Mouse (Mus musculus) left cerebral cortex, adult 8-10 months (tissue): ENCODE measurements at regions not wholly inside any gene's neighbourhood (a gene's known extent, or its start where the extent isn't known, plus 50 kb on each side); places are given as distances from the start of the nearest gene placed in this dataset.

ENCODE experiments used
- DNase-seq, 2 experiments: peaks; one replicate each; pipeline ENCODE4 v3.0.0; 2022; ENCODE audit warnings: low spot score in 2 of 2

DNA sequence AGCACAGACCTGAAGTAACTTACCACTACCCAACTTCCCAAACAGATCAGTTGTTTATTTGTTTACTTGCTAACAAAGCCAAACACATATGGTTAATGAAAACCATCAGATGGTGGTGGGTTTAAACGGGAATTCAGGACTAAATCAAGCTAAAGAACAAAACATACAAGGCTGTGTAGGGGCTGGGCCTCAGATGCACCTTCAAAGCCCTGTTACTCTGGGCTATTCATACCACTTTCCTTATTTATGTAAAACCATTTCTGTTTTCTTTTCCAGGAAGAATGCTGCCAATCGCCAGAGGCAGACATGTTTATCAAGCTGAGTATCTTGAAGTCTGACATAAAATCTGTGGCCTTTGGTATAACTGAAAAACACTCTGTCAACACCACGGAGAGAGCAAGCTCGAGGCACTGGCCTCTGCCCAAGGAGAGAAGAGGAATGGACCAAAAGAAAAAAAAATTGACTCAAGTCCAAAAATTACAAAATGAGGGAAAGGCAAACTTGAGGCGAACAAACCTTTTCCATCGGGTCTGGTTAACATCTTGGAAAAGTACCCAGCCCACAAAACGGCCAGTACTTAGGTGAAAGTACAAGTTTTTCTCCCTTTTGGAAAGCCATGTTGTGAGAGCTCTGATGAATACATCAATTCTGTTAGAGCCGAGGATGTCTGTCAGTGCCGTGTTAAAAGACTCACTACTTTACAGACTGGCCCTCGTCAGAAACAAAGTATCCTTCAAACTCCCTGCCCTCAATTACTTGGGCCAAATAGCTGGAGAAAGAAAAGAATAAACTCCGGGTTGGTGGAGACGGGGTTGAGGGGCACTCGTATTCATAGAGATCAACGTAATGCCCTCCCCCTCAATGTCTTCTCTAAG lies 270.0 kb upstream of the Nfe2l3 start:
- DNase-seq = no peak

DNA sequence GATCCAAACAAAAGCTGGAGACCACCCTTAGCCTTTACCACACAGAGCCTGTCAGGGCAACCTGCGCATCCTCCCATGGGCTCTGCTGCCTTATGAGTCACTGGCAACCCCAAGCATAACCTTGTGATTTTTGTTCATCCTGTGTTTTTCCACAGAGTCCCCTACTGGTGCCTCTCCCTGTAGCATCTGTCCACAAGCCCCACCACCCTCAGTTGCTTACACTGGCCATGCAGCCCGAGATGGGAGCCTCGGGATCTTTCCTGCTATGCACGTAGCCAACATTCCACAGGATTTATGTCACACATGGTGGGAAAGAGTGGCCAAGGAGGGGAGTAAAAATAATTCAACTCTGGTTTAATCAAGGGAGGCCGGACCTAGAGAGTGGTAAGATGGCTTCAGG lies 269.2 kb upstream of the Nfe2l3 start:
- no peak for DNase-seq

DNA sequence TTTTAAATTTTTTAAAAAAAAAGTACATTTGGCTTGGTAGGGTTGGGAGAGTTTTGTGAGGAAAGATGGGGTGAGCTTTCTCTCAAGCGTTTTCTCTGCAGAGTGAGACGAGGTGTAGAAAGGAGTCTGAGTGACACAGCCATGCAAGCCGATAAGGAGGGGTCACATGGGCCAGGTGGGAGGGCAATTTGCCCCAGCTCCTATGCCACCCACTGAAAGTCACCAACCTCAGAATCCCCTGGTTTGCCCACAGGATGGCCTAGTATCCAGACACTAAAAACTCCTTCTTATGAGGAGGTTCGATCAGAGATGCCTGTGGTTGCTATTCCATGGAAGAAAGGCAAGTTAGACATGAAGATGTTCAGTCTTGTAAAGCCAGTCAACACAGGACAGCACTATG lies 268.6 kb upstream of the Nfe2l3 start:
- DNase-seq = no peak

DNA sequence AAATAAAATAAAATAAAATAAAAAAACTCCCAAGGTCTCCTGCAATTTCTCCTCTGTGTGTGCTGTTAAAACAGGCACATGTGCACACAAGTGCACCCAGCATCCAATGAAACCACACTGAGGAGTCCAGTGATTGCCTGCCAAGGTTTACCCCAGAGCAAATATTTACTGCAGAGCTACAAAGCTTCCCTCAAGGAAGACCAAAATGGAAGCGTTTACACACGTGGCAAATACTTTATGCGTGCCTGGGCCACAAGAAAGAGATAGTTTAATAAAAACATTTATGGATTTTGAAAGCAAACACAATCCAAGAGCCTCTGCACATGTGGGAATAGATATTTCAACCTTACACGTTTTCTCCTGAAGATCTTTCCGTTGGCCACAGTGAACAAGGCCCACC lies 265.4 kb upstream of the Nfe2l3 start:
- DNase-seq = no peak

DNA sequence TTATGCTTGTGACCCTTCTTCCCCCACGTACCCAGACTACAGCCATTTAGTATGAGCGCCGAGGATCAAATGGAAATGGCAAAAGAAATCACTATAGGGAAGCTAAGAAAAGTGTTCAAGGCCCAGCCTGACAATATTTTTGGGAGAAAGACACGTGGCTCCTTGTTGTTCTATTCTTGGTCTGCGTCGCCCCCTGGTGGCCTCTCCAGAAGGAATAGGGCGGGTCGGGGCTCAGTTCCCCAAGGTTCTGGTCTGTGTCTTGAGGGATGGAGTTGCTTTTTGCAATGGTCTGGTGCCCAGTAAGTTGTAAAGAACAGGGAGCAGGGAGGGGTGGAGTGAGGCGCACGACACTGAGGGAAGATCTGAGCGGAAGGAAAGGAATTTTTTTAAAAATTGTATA lies 264.4 kb upstream of the Nfe2l3 start:
- DNase-seq = no peak

DNA sequence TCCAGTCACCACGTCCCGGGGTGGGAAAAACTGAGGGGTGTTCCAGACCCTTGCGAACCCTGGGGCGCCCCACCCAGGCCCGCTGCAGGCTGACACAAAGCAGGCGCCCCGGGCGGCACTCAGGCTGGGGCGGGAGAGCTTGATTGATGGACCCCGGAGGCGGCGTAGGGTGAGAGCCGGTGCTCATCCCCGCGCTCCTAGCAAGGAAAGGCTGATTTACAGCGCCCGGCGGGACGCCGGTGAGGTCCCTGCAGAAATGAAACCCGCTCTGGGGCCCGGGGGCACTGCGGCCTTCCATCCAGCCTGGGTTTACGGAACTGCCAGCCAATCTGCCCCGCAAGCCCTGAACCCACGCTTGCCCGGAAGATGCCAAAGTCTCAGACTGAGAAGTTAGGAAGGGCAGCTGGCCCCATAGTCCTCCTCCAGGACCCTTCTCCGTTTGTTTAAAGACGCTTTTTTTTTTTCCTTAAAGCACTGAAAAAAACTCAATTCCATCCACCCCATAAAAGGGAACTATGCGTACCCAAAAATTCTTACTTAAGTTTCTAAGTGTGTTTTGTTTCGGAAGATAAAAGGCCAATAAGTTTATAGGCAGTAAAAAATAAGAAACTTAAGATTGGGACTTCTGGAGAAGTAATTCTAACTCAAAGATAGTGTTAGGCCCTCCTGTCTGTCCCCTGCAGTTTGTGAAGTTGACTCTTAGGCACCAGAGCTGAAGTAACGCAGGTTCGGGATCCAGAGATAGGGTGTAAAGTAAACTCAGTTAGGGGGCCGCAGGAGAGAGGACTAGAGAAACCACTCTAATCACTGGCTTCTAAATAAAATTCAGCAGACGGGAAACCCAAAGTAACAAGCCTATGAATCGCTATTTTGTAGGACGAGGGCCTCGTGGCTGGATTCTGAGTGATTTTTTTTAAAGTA lies 263.4 kb upstream of the Nfe2l3 start:
- no peak for DNase-seq

DNA sequence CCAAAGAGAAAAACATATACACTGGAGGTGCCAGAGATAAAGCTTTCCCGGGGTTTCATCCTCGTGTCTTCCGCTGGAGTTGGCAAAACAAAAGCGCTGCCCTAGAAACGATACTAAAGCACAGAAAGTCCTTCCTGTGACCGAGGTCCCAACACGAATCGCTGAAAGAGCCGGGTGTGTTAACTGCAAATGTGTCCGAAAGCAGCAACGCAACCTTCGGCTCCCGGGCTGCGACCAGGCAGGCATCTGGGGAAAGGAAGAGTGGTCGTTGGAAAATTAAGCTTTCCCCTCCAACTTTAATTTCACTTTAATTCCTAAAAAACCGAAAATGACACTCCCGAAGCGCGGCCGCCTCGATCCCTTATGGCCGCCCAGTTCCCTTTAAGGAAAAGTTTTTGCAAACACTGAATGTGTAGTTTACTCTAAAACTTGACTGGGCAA lies 262.5 kb upstream of the Nfe2l3 start:
- no peak for DNase-seq

DNA sequence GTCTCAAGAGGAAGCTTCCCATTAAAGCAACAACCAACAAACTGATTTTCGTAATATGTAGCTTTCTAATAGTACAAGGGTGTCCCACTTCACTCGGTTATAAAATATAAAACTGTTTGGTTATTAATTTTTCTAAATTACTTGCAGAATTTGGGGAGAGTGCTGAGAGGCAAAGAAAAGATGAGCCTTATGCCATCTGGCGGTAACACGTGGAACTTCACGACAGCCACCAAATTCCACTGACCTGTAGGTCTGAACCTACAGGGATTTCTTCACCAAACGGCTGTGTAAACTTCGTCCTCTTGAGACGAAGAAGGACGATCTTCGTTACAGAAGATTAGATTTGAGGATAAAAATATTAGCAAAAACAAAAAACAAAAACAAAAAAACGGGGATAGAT lies 262.1 kb upstream of the Nfe2l3 start:
- DNase-seq = no peak

DNA sequence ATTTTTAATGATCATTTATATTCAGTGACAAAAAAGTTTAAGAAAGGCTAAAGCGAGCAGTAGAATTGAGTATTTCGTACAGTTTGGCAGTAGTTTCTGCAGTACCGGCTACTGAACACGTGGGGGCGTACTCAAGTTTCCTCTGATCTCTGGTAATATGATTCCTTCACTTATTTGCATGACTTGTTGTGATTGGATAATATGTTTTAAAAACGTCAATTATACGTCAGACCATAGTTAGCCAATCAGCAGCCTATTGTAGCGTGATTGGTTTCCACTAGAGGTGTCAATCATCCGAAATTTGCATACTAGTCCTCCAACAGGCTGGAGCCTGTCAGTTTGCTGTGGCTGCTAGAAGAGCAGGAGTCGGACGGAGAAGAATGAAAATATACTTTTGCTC lies 261.6 kb upstream of the Nfe2l3 start:
- DNase-seq = no peak

DNA sequence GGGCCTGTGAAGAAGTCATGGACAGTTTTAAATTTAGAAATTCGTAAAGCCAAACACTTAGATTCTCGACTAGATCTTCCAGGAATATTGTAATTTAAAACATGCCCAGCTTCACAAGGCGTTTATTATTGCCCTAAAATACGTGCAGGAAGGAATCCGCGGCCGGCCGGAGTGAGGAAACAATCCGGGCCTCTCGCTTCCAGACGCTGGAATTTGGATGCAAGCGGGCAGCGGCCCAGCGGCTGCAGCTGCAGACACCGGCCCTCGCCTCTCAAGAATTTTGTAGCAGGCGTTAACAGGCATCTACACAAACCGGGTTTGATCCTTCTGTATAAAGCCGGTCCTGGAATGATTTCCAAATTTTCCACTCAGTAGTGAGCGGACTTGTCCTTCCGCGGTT lies 260.7 kb upstream of the Nfe2l3 start:
- DNase-seq = no peak

DNA sequence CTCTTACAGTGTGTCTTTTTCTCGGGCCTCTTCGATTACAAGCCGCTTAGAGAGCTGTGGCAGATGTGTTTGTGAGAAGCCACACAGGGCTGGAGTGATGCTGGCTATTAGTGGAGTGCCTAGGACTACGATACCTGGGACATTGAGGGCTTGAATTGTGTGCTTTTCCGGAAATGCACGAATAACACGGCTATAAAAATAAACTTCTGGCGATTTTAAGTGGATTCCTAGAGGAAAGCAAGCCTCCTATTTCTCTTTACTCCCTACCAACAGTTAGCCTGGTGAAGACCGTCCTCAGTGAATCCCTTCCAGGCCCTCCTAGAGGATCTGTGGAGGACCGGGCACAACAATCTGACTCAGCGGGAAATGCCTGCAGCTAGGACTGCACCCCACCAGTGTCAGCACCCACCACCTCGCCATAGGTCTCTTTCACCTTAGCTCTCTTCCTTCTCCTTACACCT lies 260.1 kb upstream of the Nfe2l3 start:
- DNase-seq = no peak

DNA sequence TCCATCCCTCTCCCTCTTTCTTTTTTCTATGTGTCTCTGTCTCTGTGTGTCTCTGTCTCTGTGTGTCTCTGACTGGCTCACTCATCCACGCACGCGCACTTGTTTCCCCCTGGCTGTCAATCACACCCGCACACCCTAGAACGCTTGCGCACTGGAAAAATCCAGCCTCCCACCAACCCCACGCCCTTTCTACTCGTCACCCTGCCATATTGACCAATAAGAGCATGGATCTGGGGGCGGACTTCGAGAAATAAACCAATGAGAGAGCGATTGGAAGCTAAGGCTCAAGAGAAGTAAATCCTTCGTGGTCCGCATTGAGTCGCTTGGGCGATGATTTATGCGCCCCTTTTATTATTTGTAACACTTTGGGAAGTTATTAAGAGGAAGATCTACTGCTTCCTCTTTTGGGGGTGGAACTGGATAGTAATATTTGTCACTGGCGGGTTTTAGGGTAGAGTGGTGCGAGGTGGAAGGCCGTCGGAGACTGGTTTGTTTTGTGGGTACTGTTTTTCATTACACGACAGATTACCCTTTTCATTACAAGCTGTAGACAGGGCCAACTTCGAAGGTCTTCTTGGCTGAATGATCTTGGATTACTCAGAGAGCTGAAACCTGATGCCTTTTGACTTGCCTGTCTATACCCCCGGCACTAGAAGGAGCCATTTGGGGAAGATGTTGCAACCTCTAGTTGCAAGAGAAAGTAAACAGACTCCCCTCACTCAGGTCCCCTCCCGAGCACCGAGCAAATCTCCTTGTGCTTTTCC lies 259.4 kb upstream of the Nfe2l3 start:
- DNase-seq = no peak

DNA sequence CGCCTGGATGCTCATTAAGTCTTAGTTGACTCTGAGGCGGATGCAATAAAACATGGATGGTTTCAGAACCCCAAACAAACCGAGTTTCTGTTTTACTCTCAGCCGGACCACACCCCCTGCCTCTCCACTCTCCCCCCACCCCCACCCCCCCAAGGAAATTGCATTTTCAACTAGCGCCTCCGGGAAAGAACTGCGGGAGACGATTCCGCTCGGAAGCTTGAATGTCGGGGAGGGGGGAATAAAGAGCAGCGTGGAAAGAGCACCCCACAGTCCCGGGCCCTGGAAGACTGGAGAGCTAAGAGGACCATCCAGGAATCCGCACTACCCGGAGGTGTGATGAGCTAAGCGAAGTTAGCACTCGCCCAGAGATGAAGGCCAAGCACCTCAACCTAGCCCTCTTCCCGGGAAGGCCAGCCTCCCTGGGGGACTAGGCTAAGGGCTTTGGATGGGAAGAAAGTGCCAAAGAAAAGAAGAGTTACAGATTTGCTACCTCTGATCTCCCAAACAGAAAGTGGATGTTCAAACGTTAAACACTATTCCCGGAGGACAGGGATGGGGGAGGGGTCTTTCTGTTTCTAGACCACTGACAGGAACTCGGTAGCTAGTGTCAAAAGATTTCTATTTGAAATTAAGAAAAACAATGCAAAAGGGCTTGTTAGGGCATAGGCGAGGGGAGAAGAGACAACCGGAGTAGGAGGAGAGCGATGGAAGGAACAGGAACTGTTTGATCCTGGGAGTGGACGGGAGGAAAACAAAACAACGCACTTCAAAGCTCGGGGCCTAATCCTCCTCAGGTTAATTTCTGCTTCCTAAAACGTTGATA lies 258.6 kb upstream of the Nfe2l3 start:
- no peak for DNase-seq

DNA sequence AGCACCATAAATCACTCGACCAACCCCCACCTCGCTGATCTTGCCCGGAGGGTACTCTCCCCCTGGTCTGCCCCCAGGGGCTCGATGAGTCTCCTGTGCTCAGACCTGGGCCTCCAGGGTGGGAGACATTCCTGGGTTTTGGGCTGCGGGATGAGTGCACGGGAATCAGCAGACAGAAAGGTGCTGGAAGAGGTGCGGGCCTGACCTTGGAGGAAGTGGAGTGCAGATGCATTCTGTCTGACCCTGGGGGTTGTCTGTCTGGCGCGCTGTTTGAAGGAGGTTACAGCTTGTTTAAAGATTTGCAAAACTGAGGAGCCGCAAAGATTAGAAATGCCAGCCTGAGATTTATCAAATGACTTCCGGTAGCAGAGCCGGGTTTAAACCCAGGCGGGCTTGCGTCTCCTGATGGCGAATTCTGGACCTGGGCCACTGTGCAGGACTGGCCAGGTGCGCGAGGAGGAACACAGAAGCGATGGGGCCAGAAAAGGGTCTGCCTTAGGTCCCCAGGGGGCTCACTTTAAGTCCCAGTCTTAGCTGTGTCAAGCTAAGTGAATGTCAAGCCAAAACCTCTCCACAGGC lies 257.9 kb upstream of the Nfe2l3 start:
- no peak for DNase-seq

DNA sequence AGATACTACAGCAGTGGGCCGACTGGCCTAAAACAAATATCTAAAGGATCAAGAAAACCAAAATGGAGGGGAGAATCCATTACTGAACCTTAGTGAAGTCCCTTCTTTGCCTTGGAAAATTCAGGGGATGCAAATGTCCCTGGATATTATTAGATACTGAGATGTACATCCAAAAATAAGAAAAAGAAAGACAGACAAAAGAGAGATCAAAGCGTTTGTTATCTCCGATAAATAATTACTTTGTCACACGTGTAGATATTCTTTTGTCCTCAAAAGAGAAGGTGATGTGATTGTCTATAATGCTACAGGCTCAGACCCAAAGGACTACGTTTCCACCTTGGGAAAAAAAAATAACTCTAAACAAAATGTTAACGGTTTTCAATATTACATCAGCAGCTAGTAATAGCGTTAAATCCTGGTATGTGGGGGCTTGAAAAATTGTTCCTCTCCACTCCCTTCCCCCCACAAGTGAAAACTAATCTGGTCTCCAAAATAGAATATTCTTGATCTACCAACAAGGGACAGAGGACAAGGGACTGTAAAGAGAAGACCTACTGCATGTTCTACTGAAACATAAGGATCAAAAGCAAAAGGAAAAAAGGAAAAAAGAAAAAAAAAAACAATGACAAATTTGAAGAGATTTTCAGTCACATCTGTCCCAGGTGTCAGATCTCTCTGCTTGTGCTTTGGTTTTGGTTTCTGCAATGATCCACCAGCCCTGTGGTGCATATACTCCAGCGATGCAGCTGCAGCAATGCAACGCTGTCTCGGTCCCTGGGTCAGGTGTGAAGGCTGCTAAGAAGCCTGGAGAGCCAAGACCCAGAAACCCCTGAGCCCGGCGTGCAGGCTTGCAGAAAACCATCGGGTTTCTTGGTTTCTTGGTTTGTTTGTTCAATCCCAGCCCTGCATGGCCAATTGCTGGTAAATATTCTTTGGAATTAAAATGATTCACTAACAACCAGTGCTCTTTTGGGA lies 256.6 kb upstream of the Nfe2l3 start:
- DNase-seq = no peak

DNA sequence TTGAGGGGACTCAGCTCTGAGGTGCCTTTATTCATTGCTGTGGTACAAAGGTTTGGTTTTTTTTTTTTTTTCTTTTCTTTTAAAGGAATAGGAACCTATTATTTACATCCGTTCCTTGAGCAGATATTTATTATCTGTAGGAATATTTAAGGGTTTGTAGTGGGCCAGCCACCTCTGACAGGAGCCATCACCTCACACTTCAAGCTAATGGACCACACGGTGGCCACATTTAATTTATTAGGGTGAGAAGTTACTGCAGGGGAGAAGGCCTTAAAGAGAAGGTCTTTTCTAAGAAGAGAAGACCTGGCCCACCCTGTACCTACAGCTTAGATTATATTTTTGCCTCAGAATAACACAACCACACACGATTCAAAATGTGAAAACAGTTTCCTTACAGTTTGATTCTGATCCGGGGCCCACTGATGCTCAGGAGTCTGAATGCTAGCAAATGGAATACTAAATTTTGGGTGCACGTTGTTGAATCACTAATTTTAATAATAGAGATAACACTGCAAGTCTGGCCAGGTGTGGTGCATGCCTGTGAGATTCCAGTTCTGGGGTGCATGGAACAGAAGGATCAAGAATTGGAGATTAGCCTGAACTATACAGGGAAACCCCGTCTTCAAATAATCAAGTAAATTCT lies 255.6 kb upstream of the Nfe2l3 start:
- no peak for DNase-seq

DNA sequence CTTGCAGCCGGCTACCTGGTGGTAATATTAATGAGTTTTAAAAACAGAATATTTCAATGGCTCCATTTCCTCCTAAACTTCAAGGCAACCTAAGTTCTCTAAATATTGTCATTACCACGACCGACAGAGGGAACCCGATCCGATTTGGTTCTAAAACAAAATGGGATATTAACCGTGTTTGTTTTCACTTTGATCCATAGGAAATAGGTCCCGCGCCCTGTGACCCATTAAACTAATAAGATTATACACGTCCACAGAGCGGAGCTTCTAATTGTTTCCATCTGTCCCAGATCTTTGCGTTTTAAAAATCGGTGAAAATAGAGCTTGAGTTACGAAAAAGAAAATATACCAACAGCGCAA lies 254.8 kb upstream of the Nfe2l3 start:
- DNase-seq = no peak

DNA sequence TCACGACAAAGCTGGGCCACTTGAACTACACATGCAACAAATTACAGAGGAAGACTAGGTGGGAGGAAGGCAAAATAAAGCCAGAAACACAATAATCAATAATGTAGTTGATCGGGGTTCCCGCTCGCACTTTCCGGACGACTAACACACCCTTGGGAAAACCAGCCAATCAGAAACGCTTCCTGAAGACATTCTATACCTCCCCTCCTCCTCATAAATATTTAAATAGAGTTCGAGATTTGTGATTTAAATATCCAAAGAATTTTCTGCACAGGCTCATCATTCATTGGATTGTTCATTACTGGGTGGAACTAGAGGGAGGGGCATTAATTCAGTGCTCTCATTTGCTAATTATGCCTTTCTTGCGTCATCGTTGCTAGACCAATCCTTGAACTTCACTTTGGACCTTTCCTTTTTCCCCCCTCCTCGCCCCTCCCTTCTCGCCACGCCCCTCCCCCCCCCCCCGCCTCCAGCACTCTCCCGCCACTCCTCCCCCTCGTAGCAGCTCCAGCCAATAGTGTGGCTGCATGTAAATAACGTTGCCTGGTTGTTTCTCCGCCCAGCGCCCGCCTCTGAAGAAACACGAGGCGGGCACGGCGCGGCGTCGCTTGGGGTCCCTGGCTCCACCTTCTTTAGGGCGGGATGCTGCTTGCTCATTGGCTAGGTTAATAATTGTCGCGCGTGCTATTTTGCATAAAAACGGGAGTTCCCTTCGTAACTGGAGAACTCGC lies 254.2 kb upstream of the Nfe2l3 start:
- DNase-seq = no peak
